Mouse (Mus musculus) lung, adult 2 months (tissue): Measurements from ENCODE around the gene Msh2.

Experiments used
- CTCF ChIP-seq: fragments of 200-500 bp; IDR thresholded peaks from 2 replicates; pipeline ENCODE4 v1.5.1; 2011; ENCODE audit warnings: mild to moderate bottlenecking, low read length, control low read depth; ENCODE audit not compliant: insufficient read depth
- POLR2A ChIP-seq: fragments of 200-500 bp; IDR thresholded peaks from 2 replicates; pipeline ENCODE4 v1.6.1; 2011; ENCODE audit warnings: low read depth, mild to moderate bottlenecking, control low read depth, low read length, borderline replicate concordance; ENCODE audit errors: extremely low read depth

DNA sequence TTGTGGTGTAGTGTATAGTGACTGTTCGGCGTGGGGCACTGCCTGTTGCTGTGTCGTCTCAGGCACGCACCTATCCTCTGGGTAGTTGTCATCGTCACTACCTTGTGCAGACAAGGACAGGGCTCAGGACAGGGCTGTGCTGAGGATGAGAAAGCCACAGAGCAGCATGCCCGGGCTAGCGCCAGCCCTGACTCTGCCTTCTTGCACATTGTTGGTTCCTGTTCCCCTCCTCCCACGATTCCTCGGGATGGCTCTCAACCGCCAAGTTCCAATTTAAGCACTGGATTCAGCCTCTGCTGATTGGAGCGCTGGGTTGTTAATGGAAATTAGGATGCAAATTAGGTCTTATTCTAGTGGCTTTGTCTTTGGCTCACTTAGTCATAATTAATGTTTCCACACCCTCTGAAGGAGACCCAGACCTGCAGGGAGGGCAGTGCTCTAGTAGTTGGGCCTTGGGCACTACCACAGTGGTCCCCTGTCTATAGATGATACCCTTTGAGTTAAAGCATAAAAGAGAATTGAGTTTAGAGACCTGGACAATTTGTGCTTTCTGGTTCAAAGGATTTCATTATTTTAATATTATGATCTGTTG, 23.8 kb downstream of the Msh2 start:
- TF ChIP-seq CTCF = no peak
- TF ChIP-seq POLR2A = no peak
